Mouse (Mus musculus) E14TG2a.4 (cell line): ENCODE data around the gene Gpn2.

ENCODE experiments used
- CTCF ChIP-seq: conservative IDR thresholded peaks from 2 replicates; pipeline ENCODE4 v1.5.1; 2014; ENCODE audit warnings: low read length
- POU5F1 ChIP-seq: IDR thresholded peaks from 2 replicates; pipeline ENCODE4 v1.6.1; 2014; ENCODE audit warnings: low read length, borderline replicate concordance

DNA sequence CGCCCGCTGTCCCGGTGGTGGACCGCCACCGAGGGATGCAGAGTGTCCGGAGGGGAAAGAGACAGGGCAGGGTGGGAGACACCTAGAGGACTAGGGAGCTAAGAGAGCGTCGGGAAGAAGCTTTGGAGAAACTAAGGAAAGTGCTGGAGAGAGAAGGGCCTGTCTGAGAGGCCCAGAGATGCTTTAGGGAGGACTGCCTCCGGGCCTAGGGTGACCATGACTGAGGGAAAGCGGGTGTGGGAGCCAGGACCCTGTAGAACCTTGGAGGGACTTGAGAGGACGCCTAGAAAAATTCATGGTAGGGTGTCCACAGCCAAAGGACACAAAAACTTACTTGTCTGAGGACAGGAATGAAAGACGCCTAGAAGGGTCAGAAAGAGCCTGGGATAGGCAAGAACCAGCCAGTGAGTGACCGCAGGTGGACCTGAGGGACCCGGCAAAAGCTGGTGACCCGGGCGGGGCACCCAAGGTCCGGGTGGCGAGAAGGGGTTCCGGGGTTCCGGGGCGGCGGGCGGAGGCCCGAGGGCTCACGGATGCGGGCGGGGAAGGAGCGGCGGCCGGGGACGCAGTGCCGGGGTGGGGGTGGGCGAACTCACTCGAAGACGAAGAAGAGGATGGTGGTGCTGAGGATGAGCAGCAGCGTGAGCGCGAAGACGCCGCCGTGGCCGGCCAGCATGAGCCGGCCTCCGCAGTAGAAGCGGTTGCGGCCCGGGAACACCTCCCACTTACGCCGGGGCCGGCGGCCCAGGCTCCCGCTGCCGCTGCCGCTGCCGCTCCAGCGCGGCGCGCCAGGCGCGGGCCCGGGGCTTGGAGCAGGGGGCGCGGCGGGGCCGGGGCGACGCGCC lies 48.5 kb downstream of the Gpn2 start:
- TF ChIP-seq CTCF (no peak), POU5F1 (no peak)
